Mouse (Mus musculus): Measurements from ENCODE around the gene Slc34a2.

Gene Slc34a2

DNA sequence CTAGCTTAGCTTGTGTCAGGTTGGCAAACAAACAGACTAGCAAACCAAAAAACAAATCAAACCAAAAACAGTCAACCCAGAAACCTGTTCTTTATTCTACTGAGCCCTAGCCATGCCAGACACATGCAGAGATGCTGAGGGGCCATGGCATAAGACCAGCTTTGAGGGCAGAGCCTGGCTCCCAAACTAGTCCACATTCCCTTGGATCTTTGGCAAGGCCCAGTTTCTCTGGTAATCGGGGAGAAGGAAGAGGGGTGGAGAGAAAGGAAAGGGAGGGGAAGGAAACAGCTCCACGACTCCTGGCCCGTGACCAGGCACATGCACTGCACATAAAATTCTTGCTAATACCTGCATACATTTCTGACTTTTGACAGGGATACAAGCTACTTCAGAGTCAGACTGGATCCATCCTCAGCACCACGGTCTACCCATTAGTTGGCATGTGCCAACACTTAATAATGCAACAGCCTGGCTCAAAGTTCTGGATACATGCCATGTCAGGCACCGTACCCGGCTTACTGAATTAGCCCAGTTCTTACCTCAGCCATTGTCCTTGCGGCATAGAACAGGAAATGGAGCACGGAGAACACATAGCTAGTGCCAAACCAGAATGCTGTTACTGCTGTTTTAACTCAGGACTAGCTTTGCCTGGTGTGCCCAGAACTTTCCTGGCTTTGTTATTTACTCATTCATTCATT lies 12.5 kb upstream of the Slc34a2 start:
- no peak for DNase-seq (ENCODE audit: low read depth)

DNA sequence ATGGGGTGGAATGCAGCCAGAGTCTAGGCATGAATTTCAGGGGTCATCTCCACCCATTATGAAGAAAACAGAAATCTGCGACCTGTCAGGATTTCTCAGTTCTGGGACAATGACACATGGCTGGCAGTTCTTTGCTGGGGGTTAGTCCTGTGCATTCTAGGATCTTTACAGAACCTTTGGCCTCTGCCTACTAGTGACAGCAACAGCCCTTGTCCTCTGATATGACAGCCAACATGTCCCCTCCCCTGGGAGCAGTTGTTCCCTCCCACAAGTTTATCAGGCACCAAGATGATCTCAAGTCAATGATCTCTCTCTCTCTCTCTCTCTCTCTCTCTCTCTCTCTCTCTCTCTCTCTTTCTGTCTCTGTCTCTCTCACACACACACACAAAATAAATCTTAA lies 6.5 kb upstream of the Slc34a2 start:
- no peak for DNase-seq (ENCODE audit: low read depth)

GRCm38 (mm10) chr5:53042034-53042748 lies 4.3 kb downstream of the Slc34a2 start:
- DNase-seq (ENCODE audit: low read depth), result no peak

GRCm38 (mm10) chr5:53042771-53043371 lies 5.0 kb downstream of the Slc34a2 start:
- no peak for DNase-seq (ENCODE audit: low read depth)

DNA sequence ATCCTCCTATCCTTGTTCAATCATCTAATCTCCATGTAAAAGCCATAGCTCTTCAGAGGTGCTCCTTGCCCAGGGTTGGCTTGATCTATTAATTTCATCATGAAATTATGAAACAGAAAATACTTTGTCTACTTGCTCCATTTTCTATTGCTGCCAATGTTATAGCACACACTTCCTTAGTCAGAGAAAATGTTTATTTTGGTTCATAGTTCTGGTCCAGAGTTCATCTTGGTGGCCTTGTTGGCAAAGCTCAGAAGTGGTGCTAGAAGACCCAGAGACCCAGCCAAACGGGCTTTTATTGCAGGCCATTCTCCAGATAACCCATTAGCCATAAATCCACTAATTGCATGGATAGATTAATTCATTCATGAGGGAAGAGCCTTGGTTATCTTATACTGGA lies 5.8 kb downstream of the Slc34a2 start:
- no peak for DNase-seq (ENCODE audit: low read depth)

DNA sequence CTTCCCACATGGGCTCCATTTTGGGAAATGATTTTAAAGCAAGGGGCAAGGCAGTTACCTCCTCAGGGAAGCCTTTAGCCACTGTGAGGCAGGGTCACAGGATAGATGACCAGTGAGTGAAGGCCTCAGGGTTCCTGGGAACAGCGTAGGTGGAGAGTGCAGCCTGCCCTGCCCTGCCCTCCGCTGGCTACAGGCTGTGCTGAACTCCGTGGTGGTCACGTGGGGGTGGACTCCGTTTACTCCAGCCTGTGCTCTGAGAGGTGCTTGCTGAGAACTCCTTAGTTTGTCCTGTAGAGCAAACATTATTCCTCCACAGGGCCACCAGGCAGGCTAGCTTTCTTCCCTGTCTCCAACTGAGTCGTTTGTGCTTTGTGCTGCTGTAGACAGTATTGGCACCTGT lies 10.1 kb downstream of the Slc34a2 start:
- DNase-seq (ENCODE audit: low read depth), result no peak

DNA sequence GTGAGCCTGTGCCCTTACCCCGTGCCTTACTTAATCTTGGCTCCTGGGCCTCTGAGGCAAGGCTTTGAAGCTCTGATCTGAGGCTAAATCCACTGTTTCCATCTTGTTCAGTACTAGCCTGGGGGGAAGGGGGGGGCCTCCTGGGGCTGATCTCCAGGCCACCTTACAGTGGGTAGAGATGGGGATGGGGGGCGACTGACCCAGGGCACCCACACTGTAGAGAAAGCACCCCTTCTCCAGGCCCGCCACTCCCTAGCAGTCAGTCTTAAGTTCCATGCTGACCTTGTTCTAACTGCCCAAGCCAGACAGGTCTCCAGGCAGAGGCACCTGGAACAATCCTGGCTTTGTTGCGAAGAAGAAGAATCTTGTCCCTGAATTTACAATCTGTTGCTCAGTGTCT lies 10.7 kb downstream of the Slc34a2 start:
- no peak for DNase-seq (ENCODE audit: low read depth)

DNA sequence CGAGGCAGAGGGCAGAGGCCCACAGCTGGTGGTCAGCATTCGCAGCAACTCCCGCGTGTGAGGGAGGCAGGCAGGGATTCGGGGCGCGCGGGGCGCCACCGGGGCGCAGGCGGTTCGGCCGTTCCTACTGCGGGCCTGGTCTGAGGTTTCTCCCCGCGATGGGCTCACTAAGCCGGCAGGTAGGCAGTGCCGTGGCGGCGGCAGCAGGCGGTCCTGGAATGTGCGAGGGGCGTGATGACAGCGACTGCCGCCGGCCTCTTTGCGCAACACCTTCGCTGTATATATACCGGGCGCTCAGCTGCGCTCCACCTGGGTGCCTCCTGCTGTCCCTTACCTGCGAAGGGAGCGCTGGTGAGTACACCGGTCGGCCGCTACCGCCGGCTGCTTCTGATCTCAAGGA lies 11.2 kb downstream of the Slc34a2 start:
- DNase-seq (ENCODE audit: low read depth), result no peak

GRCm38 (mm10) chr5:53050963-53051362 lies 13.1 kb downstream of the Slc34a2 start:
- DNase-seq (ENCODE audit: low read depth), result no peak

DNA sequence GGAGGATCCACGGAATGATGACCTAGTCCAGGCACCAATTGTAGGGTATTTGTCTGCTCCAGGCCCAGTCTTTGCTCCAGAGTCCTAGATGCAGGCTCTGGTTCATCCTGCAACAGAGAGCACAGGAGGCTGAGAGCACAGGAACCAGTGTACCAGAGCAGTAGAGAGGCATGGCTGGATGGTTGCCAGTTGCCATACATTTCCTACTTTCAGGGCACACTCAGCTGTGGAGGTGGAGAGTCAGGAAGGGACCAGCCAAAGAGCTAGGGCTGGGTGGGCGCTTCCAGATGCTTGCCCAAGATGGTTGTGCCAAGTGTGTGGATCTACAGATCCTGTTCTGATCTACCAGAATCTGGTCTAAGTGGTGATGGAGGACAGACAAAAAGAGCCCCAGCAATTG lies 15.4 kb downstream of the Slc34a2 start:
- DNase-seq (ENCODE audit: low read depth), result no peak

DNA sequence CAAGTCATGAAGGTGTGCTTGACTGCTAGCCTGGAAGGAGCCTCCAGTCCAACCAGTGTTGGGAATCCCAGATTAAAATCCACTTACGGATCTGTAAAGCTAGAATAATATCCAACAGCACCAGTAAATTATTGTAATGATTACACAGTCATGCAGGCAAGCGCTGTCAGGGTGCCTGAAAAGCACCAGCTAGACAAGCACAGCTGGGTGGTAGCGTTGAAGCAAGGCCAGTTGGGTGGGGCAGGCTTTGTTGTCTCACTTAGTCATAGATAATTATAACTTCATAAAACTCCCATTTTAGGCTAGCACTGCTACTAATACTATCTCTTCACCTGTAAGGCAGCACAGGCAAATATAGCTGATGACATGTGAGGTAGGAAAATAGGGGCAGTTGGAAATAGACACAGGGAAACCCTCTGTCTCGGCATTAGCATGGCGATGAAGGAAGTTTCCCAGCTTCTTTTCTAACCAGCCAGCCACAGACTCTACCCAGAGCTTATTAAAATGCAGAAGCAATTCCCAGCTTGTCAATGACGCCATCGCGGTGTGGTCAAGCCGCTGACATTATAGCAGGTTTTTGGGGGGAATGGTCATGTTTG lies 23.8 kb downstream of the Slc34a2 start:
- no peak for DNase-seq (ENCODE audit: low read depth)

DNA sequence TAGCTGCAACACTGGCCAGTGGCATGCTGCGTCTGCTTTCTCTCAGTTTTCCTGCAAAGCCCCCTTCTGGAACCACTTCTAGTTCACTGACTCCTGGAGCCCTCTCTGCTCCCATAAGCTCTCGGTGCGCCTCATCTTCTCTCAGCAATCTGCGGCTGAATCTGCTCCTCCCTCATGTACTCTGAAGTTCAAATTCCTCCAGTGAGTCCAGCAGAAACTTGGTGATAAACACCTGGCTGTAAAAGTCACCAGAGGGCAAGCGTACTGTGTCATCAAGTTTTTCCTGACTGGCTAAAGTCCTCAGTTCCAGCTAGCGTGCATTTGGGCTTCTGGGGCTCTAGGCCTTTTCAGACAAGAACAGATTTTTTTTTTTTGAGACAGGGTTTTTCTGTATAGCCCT lies 36.7 kb downstream of the Slc34a2 start:
- no peak for DNase-seq (ENCODE audit: low read depth)

DNA sequence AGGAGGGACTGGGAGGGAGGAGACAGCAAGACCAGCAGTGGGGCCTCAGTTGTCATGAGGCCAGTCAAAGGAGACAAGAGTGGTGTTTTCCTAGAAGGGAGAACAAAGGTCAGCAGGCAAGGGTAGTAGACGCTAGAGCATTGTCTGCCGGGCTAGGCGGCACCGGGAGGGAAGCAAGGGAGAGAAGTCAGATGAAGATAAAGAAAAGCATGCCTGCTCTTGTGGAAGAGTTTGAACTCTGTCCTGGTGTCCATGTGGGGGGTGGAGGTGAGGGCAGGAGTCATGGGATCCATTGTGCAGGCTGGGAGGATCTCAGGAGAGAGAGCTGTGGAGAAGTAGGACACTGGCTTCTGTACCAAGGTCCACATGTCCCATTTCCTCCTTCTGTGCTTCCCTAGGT lies 40.6 kb downstream of the Slc34a2 start:
- no peak for DNase-seq (ENCODE audit: low read depth)

GRCm38 (mm10) chr5:53087452-53087851 lies 49.6 kb downstream of the Slc34a2 start:
- no peak for DNase-seq (ENCODE audit: low read depth)

- no peak for DNase-seq (ENCODE audit: low read depth)
Observed at GRCm38 (mm10) chr5:53091331-53091730, 53.5 kb downstream of the Slc34a2 start.

DNA sequence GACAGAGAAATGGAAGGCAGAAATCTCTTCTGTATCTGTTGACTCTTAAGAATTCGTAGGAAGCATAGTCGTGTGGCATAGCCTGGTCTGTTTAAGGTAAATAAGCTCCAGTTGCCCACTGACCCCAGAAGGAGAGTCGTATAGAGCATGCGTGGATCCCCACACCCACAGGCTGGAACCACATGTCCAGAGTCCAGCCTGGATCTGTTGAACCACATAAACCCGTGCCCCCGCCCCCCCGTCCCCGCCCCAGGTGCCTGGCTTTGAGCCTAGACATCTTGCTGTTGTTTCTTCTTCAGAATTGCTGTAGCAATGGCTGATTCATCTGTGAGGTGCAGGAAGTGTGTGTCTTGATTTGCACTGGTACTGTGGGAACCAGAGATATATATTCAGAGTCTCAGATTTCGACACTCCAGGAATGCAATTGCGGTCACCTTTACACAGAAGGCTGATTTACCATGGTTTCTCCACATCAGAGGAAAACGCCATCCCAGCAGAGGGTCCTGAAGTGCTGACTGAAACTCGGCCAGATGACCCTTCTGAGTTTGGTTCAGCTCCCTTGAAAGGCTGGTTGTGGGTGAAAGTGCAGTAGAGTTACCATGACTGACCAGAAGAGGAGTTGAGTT lies 64.1 kb downstream of the Slc34a2 start:
- DNase-seq (ENCODE audit: low read depth), result no peak

GRCm38 (mm10) chr5:53104177-53104855 lies 66.4 kb downstream of the Slc34a2 start:
- DNase-seq (ENCODE audit: low read depth), result no peak

DNA sequence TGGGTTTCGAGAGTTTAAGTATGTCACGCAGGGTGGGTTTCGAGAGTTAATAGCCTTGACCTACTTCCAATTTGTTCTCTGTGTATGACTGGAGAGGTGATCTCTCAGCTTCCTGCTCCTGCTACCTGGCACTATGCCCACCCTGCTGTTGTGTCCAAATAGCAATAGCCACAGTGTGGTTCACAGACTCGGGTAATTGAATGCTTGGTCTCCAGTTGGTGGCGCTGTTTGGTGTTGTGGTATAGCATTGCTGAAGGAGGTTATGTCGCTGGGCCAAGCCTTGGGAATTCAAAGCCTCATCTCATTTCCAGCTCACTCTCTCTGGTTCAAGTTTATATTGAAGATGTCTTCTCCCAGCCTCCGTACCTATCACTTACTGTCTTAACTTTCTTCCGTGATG lies 67.8 kb downstream of the Slc34a2 start:
- DNase-seq (ENCODE audit: low read depth), result no peak

GRCm38 (mm10) chr5:53106125-53106524 lies 68.2 kb downstream of the Slc34a2 start:
- DNase-seq (ENCODE audit: low read depth), result no peak

GRCm38 (mm10) chr5:53106731-53107130 lies 68.8 kb downstream of the Slc34a2 start:
- no peak for DNase-seq (ENCODE audit: low read depth)

GRCm38 (mm10) chr5:53108026-53108425 lies 70.1 kb downstream of the Slc34a2 start:
- no peak for DNase-seq (ENCODE audit: low read depth)

GRCm38 (mm10) chr5:53108668-53109067 lies 70.8 kb downstream of the Slc34a2 start:
- no peak for DNase-seq (ENCODE audit: low read depth)

Data from c-Kit-positive CD71-positive TER-119-negative erythroid progenitor cells, embryonic 14.5 days (primary cell).